Mouse (Mus musculus) hindbrain, postnatal 0 days (tissue): Measurements from ENCODE around the gene Ift57. TPM values are rescaled to one million over a fixed set of nuclear protein-coding genes. Genes with fewer than 3 reads are reported as not detected.

Experiments used
- ATAC-seq: fragments of 200-750 bp; cut with Nextera tagmentation; 2 replicates; pipeline ENCODE4 v1.8.0; 2017; ENCODE audit warnings: mild to moderate bottlenecking, moderate TSS enrichment, moderate library complexity
- DNase-seq: peaks from one replicate; pipeline ENCODE4 v3.0.0-alpha.2; 2015; ENCODE audit warnings: low spot score
- H3K27ac ChIP-seq: fragments of 300-500 bp; sonication (generic); 2 replicates; pipeline ENCODE4 v1.5.1; 2014; ENCODE audit warnings: mild to moderate bottlenecking
- H3K27me3 ChIP-seq: fragments of 300-500 bp; sonication (generic); 2 replicates; pipeline ENCODE4 v1.6.1; 2014; ENCODE audit warnings: low read length, mixed read lengths; ENCODE audit not compliant: insufficient read depth
- H3K36me3 ChIP-seq: fragments of 300-500 bp; sonication (generic); 2 replicates; pipeline ENCODE4 v1.6.1; 2014; ENCODE audit warnings: low read length, mixed read lengths; ENCODE audit not compliant: insufficient read depth
- H3K4me1 ChIP-seq: fragments of 300-500 bp; sonication (generic); 2 replicates; pipeline ENCODE4 v1.6.1; 2014; ENCODE audit warnings: antibody characterized with exemption, low read length, mixed read lengths; ENCODE audit not compliant: insufficient read depth
- H3K4me2 ChIP-seq: fragments of 300-500 bp; sonication (generic); 2 replicates; pipeline ENCODE4 v1.6.1; 2014; ENCODE audit warnings: low read depth, mild to moderate bottlenecking, low read length, moderate library complexity, mixed read lengths
- H3K4me3 ChIP-seq: fragments of 300-500 bp; sonication (generic); 2 replicates; pipeline ENCODE4 v1.5.1; 2014; ENCODE audit warnings: low read length
- H3K9ac ChIP-seq: fragments of 300-500 bp; sonication (generic); replicated peaks from 2 replicates; pipeline ENCODE4 v1.6.1; 2014; ENCODE audit warnings: mild to moderate bottlenecking, low read length, moderate library complexity, mixed read lengths
- H3K9me3 ChIP-seq: fragments of 300-500 bp; sonication (generic); 2 replicates; pipeline ENCODE4 v1.6.1; 2016; ENCODE audit warnings: low read length, mixed read lengths
- CTCF ChIP-seq: IDR thresholded peaks from 2 replicates; pipeline ENCODE4 v1.5.1; 2016; ENCODE audit warnings: antibody characterized with exemption, control low read depth, low read depth
- WGBS: fragments of 180-500 bp; shearing (Covaris S2); extraction: QIAGEN DNeasy Blood & Tissue Kit; methylation state at CpG from one replicate; pipeline ENCODE4 v1.1.7; 2014; 5-methylcytosine and 5-hydroxymethylcytosine counted together
- polyA plus RNA-seq: library from polyadenylated mRNA; unstranded; fragments of >200 nt; fragmentation: Nextera tagmentation; extraction: Ambion mirVana; gene quantifications from 2 replicates; pipeline ENCODE4 v1.2.1, GENCODE M21; 2015
- total RNA-seq: library from RNA; depleted of rRNA; stranded (reverse); fragments of >200 nt; gene quantifications from 2 replicates; pipeline ENCODE4 v1.2.3, GENCODE M21; 2014

The Ift57 gene
- total and polyA plus RNA-seq, 2 experiments from 2014 or later: 11.0 to 46.2 TPM

DNA sequence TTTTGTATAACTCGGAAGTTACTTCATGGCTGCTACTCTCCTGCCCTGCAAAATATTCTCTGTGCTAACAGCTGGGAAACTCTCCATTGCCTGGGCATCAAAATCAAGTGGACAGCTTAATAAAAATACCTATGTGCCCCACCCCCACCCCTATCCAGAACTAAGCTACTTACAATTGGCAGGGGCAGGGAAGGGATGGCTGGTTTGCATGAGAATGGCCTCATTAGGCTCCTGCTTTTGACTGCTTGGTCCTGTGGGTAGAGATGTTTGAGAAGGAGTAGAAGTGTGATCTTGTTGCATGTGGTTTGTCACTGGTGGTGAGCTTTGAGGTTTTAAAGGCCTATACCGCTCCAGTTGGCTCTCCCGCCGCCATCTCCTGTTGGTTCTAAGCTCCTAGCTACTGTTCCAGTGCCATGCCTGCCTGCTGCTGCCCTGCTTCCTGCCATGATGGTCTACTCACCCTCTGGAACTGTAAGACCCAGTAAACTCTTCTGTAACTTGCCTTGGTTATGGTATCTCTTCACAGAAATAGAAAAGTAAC, 69.5 kb downstream of the Ift57 start:
- H3K27ac ChIP-seq: no peak overlapping the region
- TF ChIP-seq CTCF: no peak
- H3K27me3 ChIP-seq: no peaks in the 10 kb centered on the region
- WGBS: 92% methylated on average over 4 of the region's 4 CpGs
- no peaks in the 10 kb centered on the region for H3K4me1 ChIP-seq
- H3K4me3 ChIP-seq: no peak overlapping the region
- no peaks in the 10 kb centered on the region for H3K9me3 ChIP-seq
- DNase-seq: no peak
- peaks cover 6% of the 10 kb centered on the region; the same call in 1 of the 2 replicates for H3K36me3 ChIP-seq
- ATAC-seq: no peak
- H3K4me2 ChIP-seq: no peak overlapping the region
- H3K9ac ChIP-seq: no peak overlapping the region

DNA sequence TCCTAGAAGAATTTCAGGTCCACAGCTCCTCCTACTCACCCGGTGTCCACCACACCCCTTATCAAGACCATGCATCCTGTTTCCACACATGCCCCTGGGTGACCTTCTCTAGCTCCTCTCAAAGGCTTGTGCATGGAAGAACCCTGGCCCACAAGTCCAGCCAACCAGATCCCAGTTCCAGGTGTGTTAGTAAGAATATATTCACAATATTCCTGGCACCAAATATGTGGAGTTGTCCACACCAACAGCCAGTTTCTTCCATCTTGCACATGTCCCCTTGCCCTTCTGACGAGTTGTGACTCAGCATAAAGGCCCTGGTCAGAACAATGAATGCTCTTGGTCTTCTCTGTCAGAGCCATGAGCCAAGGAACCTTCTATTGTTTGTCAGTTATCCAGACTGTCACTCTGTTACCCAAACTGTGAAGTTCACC, 70.8 kb downstream of the Ift57 start:
- no peak overlapping the region for H3K4me3 ChIP-seq
- TF ChIP-seq CTCF: no peak
- H3K4me1 ChIP-seq: no peaks in the 10 kb centered on the region
- H3K9me3 ChIP-seq: no peaks in the 10 kb centered on the region
- no peaks in the 10 kb centered on the region for H3K27me3 ChIP-seq
- H3K9ac ChIP-seq: no peak overlapping the region
- no peak for ATAC-seq
- H3K27ac ChIP-seq: no peak overlapping the region
- WGBS: 79% methylated on average over 2 of the region's 2 CpGs
- DNase-seq: no peak
- H3K4me2 ChIP-seq: no peak overlapping the region
- H3K36me3 ChIP-seq: no peaks in the 10 kb centered on the region

DNA sequence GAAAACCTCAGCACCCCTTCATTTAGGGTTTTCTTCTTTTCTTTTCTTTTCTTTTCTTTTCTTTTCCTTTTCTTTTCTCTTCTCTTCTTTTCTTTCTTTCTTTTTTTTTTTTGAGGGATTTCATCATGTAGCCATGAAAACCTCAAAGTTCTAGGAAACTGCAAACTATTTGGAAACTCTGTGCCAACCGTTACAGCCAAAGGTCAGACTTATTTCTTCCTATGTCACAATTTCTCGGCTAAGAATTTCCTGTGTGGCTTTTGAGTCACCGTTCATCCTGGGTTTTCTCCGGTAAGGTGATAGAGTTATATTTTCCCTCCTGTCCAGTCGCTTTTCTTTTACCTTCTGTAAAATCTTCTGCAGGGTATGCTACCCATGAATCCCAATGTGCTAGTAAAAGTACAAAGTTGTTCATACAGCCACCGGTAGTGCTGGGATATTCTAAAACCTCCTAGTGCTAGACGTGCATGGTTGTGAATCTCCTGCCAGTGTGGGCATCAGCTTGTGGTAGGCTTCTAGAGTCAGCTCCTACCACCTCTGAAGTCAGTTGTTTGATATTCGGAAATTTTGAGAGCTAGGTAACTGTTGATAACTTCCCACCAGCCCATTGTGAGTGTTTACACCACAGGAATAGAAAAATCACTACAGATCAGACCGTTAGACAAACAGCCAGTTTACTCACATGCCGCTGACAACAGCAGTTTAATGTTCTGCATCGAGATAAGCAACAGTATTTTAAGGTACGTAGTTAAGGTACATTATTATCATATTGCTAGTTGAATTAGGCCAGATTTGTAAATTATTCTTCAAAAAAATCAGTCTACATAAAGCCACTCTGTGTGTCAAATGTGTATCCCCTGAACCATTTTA, 71.5 kb downstream of the Ift57 start:
- Histone ChIP-seq H3K4me3 (no peak overlapping the region), H3K27me3 (no peaks in the 10 kb centered on the region), H3K4me2 (no peak overlapping the region), H3K9ac (no peak overlapping the region), H3K9me3 (no peaks in the 10 kb centered on the region), H3K36me3 (no peaks in the 10 kb centered on the region), H3K4me1 (no peaks in the 10 kb centered on the region), H3K27ac (no peak overlapping the region)
- WGBS: 89% methylated on average over 12 of the region's 12 CpGs
- DNase-seq (no peak), ATAC-seq (no peak)
- TF ChIP-seq CTCF: no peak

DNA sequence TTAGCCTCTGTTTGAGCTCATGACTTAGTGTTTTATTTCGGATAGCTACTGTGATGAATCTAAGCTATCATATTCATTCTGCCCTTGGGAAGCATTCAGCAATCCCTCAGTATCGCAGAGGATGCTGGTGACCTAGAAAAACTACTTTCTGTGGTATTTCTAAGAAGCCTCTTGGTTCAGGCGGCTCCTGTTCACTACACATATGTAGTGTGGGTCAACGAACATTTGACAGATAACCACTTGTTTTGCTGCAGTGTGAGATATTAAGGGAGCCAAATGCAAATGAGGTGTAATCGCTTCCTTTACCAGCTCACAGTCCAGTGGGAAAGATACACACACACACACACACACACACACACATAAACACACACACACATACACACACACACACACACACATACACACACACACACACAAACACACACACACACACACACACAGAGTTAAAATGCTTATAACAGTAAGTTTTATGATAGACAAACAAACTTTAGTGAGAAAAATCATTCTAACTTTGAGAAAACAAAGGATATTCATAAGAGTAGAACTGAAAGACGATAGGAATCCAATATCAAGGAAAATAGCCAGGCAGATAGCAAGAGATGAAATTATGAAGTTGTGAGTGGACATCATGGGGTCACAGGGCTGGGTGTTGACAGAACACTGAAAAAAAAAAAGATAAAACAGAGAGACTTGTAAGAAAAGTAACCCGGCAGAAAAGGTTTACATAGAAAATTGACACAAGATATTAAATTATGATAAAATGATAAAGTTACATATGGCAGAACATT, 72.8 kb downstream of the Ift57 start:
- H3K36me3 ChIP-seq: no peaks in the 10 kb centered on the region
- ATAC-seq (no peak), DNase-seq (no peak)
- no peaks in the 10 kb centered on the region for H3K27me3 ChIP-seq
- no peak overlapping the region for H3K4me2 ChIP-seq
- H3K9me3 ChIP-seq: no peaks in the 10 kb centered on the region
- H3K4me1 ChIP-seq: no peaks in the 10 kb centered on the region
- no peak overlapping the region for H3K9ac ChIP-seq
- no peak overlapping the region for H3K27ac ChIP-seq
- no peak overlapping the region for H3K4me3 ChIP-seq
- 74% methylated on average over 7 of the region's 7 CpGs for WGBS
- TF ChIP-seq CTCF: no peak

DNA sequence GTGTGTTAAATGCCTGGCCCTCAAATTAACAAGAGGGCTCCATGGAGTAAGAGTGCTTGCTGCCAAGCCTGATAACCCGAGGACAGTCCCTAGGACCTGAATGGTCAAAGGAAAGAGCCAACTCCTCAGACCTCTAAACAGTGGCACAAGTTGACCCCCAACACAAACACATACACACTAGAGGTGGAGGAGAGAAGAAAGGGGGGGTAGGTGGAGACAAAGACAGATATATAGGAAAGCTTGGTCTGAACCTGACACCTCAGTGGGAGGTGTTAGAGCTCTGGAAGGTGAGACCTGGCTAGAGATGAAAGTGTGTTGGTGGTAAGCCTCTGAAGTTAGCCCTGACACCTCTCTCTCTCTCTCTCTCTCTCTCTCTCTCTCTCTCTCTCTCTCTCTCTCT, 73.5 kb downstream of the Ift57 start:
- TF ChIP-seq CTCF: no peak
- H3K36me3 ChIP-seq: no peaks in the 10 kb centered on the region
- no peak overlapping the region for H3K9ac ChIP-seq
- H3K27ac ChIP-seq: no peak overlapping the region
- H3K27me3 ChIP-seq: no peaks in the 10 kb centered on the region
- 80% methylated on average over 1 of the region's 1 CpGs for WGBS
- ATAC-seq: no peak
- H3K4me2 ChIP-seq: no peak overlapping the region
- H3K9me3 ChIP-seq: no peaks in the 10 kb centered on the region
- no peak for DNase-seq
- no peak overlapping the region for H3K4me3 ChIP-seq
- no peaks in the 10 kb centered on the region for H3K4me1 ChIP-seq

DNA sequence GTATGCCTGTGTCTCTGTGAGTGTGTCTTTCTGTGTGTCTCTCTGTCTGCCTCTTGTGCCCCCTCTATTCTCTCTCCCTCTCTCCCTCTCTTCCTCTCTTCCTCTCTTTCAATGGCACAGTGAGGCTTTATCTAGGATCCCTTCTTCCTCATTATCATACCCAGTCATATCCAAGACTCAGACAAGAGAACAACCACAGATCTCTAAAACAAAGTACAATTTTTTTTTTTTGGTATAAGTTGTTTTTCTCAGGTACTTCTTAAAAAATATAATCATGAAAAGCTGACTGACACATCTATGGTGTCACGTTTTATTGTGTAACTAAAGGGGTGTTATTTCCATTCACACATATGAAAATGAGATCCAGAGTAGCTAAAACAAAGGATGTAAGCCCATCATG, 74.0 kb downstream of the Ift57 start:
- WGBS: 93% methylated on average over 1 of the region's 1 CpGs
- no peak overlapping the region for H3K4me3 ChIP-seq
- no peak for DNase-seq
- no peaks in the 10 kb centered on the region for H3K36me3 ChIP-seq
- H3K27me3 ChIP-seq: no peaks in the 10 kb centered on the region
- no peak overlapping the region for H3K4me2 ChIP-seq
- TF ChIP-seq CTCF: no peak
- no peak overlapping the region for H3K27ac ChIP-seq
- no peak for ATAC-seq
- H3K9ac ChIP-seq: no peak overlapping the region
- H3K9me3 ChIP-seq: no peaks in the 10 kb centered on the region
- no peaks in the 10 kb centered on the region for H3K4me1 ChIP-seq
